Mouse (Mus musculus) T-helper 17 cell (primary cell): Measurements from ENCODE around the gene Olfr59.

Experiments
- in situ Hi-C, 2 experiments: fragments of 300-600 bp; cut with MboI, MseI; formaldehyde crosslinking; loops; 1 replicate in 1 of 2; 2 replicates in 1 of 2; pipeline ENCODE4 v1.15.1; 2025; ENCODE audit warnings: high pct_unique_total_duplicates in 2 of 2

Olfr59 gene

DNA sequence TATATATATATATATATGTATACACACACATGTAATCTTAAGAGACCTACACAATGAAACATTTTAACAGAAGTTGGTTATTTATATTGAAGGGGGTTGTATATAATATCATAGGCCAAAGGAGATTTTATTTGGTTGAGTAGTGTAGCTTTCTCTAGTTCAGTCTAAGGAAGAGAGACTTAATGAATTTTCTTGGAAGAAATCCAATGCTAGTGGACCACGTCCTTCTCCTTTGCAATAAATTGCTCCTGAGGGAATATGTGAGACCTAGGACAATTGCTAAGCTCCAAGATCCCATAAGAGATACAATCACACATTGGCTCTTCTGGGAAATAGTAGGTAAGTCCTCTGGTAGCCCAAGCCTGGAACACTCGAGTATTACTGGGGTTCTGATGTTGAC is at the start of gene Olfr59:
Olfr59 (plus strand) TSS at position 301 of the 400 bp plus-strand sequence.
- in situ Hi-C loops = loop anchor here in 1 of 2 experiments (5.0 kb wide), 1 partner anchor 49 kb away; no protein-coding TSS in a partner anchor

DNA sequence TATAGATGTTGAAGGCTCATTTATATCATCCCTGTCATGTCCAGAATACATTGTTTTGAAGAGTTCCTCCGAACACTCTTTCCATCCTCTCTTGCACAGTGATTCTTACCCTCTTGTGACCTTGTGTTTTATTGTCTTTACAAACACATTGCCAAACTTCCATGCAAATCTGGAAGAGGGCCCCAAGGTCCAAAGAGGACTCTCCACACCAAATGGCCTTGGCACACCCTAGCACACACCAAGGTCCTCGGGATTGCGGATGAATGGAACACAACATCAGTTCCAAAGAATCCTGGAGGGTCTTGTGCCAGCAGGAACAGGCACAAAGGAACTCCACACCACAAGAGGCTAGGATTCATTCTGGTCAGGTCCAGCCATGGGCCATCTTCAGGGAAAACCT is 42.3 kb upstream of the Olfr59 start:
- in situ Hi-C loops = loop anchor here in 1 of 2 experiments (5.0 kb wide), 1 partner anchor 106 kb away; no protein-coding TSS in a partner anchor

DNA sequence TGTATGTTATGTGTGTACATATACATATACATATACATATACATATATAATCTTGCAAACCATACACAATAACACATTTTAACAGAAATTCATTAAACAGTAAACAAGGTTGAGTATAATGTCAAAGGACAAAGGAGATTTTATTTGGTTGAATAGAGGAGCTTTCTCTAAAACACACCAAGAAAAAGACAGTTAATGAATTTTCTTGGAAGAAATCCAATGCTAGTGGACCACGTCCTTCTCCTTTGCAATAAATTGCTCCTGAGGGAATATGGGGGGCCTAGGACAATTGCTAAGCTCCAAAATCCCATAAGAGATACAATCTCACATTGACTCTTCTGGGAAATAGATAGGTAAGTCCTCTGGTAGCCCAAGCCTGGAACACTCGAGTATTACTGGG is 24.0 kb upstream of the Olfr59 start, which contains the start of gene Olfr406:
Olfr406 (plus strand) TSS at position 301 of the 400 bp plus-strand sequence.
- in situ Hi-C loops = no loop called here

DNA sequence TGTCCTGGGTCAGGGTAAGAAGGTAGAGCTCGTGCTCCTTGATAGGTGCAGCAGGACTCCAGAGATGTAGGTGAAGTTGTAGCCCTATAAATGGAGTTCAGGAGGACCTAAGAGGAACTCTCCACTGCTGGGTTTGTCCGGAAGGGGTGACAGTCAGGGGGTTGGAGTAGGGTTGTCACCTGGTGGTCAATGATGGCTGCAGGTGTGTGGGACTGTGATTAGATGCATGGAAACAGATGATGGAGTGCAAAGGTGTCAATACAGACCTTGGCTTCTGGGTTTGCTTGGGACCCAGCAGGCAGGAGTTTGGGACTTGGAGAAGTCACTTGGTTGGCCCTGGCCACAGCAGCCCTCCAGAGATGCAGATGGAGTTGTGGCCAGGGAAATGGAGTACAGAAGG is 3.7 kb downstream of the Olfr59 start:
- in situ Hi-C loops = no loop called here

DNA sequence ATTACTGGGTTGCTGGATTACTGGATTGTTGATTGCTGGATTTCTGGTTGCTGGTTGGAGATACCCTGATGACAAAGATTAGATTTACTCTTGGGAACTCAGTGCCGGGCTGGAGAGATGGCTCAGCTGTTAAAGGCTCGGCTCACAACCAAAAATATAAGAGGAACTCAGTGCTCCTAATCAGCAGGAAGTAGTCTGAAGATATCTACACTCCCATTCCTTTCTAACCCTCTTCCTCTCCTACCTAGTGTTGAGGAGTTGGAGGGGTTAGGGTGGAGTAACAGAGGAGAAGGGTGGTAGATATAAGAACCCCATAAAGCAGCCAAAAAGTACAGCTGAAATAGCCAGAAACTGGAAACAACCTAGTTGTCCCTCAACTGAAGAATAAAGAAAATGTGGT is 42.5 kb downstream of the Olfr59 start:
- in situ Hi-C loops = no loop called here

DNA sequence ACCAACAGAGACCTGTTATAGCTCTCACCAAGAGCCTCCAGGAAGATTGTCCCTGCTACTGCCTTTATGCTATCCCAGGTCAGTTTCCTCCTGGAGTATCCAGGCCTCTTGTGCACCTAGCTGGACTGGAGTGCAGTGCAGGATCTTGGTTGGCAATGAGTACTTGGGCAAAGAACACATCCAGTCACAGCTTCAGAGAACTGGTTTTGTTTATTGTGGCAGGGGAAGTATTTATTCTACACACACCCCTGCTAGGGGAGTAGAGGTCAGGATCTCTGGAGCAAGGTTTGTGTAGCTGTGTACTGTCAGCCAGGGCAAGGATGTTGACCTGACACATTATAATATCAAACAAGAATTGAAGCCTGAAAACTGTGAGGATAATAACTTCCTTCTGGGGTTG is 45.2 kb downstream of the Olfr59 start:
- in situ Hi-C loops = no loop called here

DNA sequence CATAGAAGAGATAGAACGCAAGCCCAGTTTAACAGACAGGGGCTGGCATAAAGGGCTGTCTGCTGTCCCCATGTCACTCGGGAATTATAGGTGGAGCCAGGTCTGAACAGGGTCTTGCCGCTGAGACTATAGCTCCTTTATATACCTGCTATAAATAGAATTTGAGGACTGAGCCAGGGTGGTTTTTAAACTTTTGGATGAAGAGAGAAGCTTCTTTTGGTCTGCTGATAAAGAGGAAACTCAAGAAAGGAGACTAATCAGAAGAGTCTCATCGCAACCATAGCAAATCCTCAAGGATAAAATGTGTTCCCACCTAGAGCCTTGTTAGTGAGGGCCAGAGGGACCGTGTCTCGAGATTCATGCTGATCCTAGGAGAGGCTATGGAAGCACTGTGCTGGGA is 54.4 kb downstream of the Olfr59 start, which contains the start of gene Olfr410:
Olfr410 (minus strand) TSS at position 101 of the 400 bp plus-strand sequence.
- in situ Hi-C loops = no loop called here
